Mouse (Mus musculus) kidney, postnatal 14 days (tissue): ENCODE results near the gene Actr3.

Experiments used
- DNase-seq: peaks from one replicate; pipeline ENCODE4 v3.0.0; 2022; ENCODE audit warnings: mixed read lengths

Actr3 gene

DNA sequence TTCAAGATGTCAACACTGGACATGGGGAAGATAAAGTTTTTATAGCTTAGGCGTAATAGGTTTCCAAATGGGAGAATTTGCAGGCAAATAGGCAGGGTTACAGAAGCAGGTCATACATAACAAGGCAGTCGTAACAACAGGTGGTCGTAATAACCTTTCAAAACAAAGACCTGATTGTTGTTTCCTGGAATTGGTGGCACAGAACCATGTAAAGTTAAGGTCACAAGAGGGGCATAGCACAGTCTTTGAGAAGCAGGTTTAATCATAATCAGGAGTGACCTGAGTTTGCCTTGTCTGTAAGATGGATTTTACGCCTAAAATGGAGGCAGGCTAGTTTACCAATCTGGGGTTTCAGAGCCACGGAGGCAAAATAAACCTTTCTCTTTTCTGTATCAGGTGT, 84.7 kb downstream of the Actr3 start:
- DNase-seq = no peak

DNA sequence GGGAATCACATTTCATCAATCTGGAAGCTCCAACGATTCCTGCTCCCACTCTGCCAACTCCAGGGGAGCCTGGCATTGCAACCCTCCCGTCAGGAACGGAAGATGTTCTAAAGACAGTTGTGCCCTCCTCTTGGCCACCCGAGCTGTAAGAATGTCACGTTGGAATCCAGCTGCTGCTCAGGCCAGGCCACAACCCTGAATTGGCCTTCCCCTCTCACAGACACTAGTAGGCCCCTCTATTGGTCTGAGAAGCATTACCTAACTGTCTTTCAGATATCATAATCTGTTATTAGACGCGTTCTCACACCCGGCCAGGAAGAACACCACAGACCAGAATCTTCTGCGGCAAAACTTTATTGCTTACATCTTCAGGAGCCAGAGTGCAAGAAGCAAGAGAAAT, 89.7 kb downstream of the Actr3 start:
- no peak for DNase-seq

DNA sequence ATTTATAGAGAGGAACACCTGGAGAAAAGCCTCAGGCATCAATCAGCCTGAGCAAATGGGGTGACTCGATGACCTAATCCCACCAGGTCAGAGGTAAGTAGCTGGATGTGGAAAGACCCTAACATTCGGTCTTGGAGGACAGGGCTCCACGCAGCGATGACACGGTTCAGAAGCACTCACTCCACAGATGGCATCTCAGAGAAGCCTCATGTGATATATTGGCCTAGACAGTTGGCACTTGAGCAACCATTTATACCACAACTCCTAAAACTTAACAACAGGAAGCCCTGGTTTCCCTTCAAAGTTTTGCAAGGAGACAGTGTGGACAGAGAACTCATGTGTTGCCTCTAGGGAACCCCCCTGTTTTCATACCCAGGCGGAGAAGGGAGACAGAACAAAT, 90.1 kb downstream of the Actr3 start:
- DNase-seq = no peak

DNA sequence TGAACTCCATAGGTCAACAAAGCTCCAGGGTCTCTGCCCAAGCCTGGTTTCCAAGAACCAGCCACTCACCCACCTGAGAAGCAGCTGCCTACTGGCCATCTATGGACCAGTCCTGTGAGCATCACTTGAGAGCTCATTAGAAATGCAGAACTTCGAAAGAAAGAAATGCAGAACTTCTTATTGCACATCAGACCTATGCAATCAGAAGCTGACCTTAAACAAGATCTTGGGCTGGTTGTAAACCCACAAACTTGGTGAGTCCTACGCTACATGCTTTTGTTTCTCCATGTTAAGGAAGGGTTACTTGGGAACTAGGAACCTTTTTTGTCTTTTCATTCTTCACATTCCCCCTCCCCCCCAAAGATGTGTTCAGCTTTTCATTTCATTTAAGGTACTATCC, 92.4 kb downstream of the Actr3 start:
- no peak for DNase-seq
